Mouse (Mus musculus) kidney, adult 2 months (tissue): ENCODE measurements at regions not wholly inside any gene's neighbourhood (a gene's known extent, or its start where the extent isn't known, plus 50 kb on each side); places are given as distances from the start of the nearest gene placed in this dataset.
"Not testable (repeated sequence)": the region's sequence is repeated elsewhere in the genome, so short reads cannot be mapped to it uniquely, and the experiment has no call there.

Source experiments
- DNase-seq: peaks from one replicate; pipeline ENCODE4 v3.0.0; 2021
- H3K27ac ChIP-seq: fragments of 200-500 bp; 2 replicates; pipeline ENCODE4 v1.5.1; 2012; ENCODE audit warnings: low read depth, low read length, control low read depth, inconsistent platforms; ENCODE audit not compliant: insufficient read depth
- H3K27me3 ChIP-seq: fragments of 200-500 bp; replicated peaks from 2 replicates; pipeline ENCODE4 v1.6.1; 2012; ENCODE audit warnings: mild to moderate bottlenecking, moderate library complexity, low read length, inconsistent platforms; ENCODE audit not compliant: control insufficient read depth, insufficient read depth
- H3K36me3 ChIP-seq: fragments of 200-500 bp; 2 replicates; pipeline ENCODE4 v1.6.1; 2012; ENCODE audit warnings: mild to moderate bottlenecking, moderate library complexity, low read length, inconsistent platforms; ENCODE audit not compliant: control insufficient read depth, insufficient read depth
- H3K4me1 ChIP-seq: fragments of 200-500 bp; 2 replicates; pipeline ENCODE4 v1.6.1; 2011; ENCODE audit warnings: low read length; ENCODE audit not compliant: control insufficient read depth, insufficient read depth
- H3K4me3 ChIP-seq: fragments of 200-500 bp; 2 replicates; pipeline ENCODE4 v1.5.1; 2011; ENCODE audit warnings: mild to moderate bottlenecking, low read depth, low read length, control low read depth; ENCODE audit not compliant: insufficient read depth
- CTCF ChIP-seq: fragments of 200-500 bp; conservative IDR thresholded peaks from 2 replicates; pipeline ENCODE4 v1.5.1; 2011; ENCODE audit warnings: low read depth, mild to moderate bottlenecking, control low read depth, low read length, moderate library complexity, mixed read lengths; ENCODE audit not compliant: insufficient read depth, insufficient read length
- POLR2A ChIP-seq: fragments of 200-500 bp; IDR thresholded peaks from one replicate; pipeline ENCODE4 v1.6.1; 2011; ENCODE audit warnings: low read depth, low read length, control low read depth
- WGBS: fragments of 180-500 bp; shearing (Covaris S2); methylation state at CpG from one replicate; pipeline ENCODE4 v1.1.7; 2018; 5-methylcytosine and 5-hydroxymethylcytosine counted together

GRCm38 (mm10) chr12:90576103-90576502 is 162.1 kb downstream of the Dio2 start:
- no peaks in the 10 kb centered on the region for H3K4me1 ChIP-seq
- WGBS = 54% methylated on average over 2 of the region's 2 CpGs
- no peaks in the 10 kb centered on the region for H3K27me3 ChIP-seq
- no peaks in the 10 kb centered on the region for H3K36me3 ChIP-seq
- TF ChIP-seq POLR2A (no peak), CTCF (no peak)
- H3K27ac ChIP-seq = no peak overlapping the region
- no peak overlapping the region for H3K4me3 ChIP-seq
- DNase-seq = no peak

GRCm38 (mm10) chr12:90571907-90572306 is 166.3 kb downstream of the Dio2 start:
- 95% methylated on average over 5 of the region's 5 CpGs for WGBS
- Histone ChIP-seq H3K27ac (no peak overlapping the region), H3K4me3 (no peak overlapping the region), H3K36me3 (no peaks in the 10 kb centered on the region), H3K4me1 (no peaks in the 10 kb centered on the region), H3K27me3 (no peaks in the 10 kb centered on the region)
- DNase-seq = no peak
- TF ChIP-seq CTCF = no peak
- TF ChIP-seq POLR2A = no peak

GRCm38 (mm10) chr12:90571506-90571905 is 166.7 kb downstream of the Dio2 start:
- WGBS = 25% methylated on average over 2 of the region's 2 CpGs
- no peak overlapping the region for H3K4me3 ChIP-seq
- TF ChIP-seq CTCF = no peak
- TF ChIP-seq POLR2A = no peak
- no peak for DNase-seq
- no peaks in the 10 kb centered on the region for H3K4me1 ChIP-seq
- no peak overlapping the region for H3K27ac ChIP-seq
- H3K27me3 ChIP-seq = no peaks in the 10 kb centered on the region
- no peaks in the 10 kb centered on the region for H3K36me3 ChIP-seq

GRCm38 (mm10) chr12:90566349-90566748 is 171.9 kb downstream of the Dio2 start:
- DNase-seq = peak; percentile 13

GRCm38 (mm10) chr12:90565051-90565450 is 173.2 kb downstream of the Dio2 start:
- no peaks in the 10 kb centered on the region for H3K4me1 ChIP-seq
- DNase-seq = no peak
- no peaks in the 10 kb centered on the region for H3K36me3 ChIP-seq
- no peaks in the 10 kb centered on the region for H3K27me3 ChIP-seq
- WGBS = 67% methylated on average over 3 of the region's 3 CpGs
- no peak overlapping the region for H3K4me3 ChIP-seq
- no peak overlapping the region for H3K27ac ChIP-seq
- TF ChIP-seq POLR2A (no peak), CTCF (no peak)

More at GRCm38 (mm10) chr12:90566349-90566748, 171.9 kb downstream of the Dio2 start:
- Histone ChIP-seq H3K36me3 (no peaks in the 10 kb centered on the region), H3K27ac (no peak overlapping the region), H3K27me3 (no peaks in the 10 kb centered on the region), H3K4me3 (no peak overlapping the region), H3K4me1 (no peaks in the 10 kb centered on the region)
- TF ChIP-seq CTCF = no peak; the same call in 1 of the 2 replicates
- no peak for TF ChIP-seq POLR2A
- WGBS = 80% methylated on average over 6 of the region's 6 CpGs

- not testable (repeated sequence) for H3K27ac ChIP-seq, H3K4me1 ChIP-seq, H3K4me3 ChIP-seq, H3K36me3 ChIP-seq, DNase-seq, H3K27me3 ChIP-seq
- 84% methylated on average over 22 of the region's 22 CpGs for WGBS
Measured at GRCm38 (mm10) chr12:90564594-90564993, 173.6 kb downstream of the Dio2 start.

- TF ChIP-seq POLR2A = no peak
- no peak for TF ChIP-seq CTCF
- H3K27me3 ChIP-seq = no peaks in the 10 kb centered on the region
- WGBS = 77% methylated on average over 5 of the region's 5 CpGs
- H3K4me1 ChIP-seq = no peaks in the 10 kb centered on the region
- no peak overlapping the region for H3K4me3 ChIP-seq
- H3K27ac ChIP-seq = no peak overlapping the region
- no peaks in the 10 kb centered on the region for H3K36me3 ChIP-seq
- DNase-seq = no peak
Measured at GRCm38 (mm10) chr12:90542361-90542760, 195.9 kb downstream of the Dio2 start.
